Mouse (Mus musculus) ES-Bruce4 (cell line): ENCODE results near the gene Gm5662.
"Not testable (repeated sequence)": the region's sequence is repeated elsewhere in the genome, so short reads cannot be mapped to it uniquely, and the experiment has no call there.

ENCODE experiments used
- CTCF ChIP-seq: IDR thresholded peaks from one replicate; pipeline ENCODE4 v1.8.1; 2011; ENCODE audit warnings: low read depth, low read length
- EP300 ChIP-seq: IDR thresholded peaks from 2 replicates; pipeline ENCODE4 v1.6.1; 2011; ENCODE audit warnings: low read depth, low read length; ENCODE audit not compliant: insufficient read depth

- TF ChIP-seq EP300, CTCF: not testable (repeated sequence)
Measured at GRCm38 (mm10) chr12:88293082-88293481, 18.8 kb upstream of the Gm5662 start.
